Mouse (Mus musculus) myocyte (in vitro differentiated cells): ENCODE data around the gene Hnrnpl. TPM values are rescaled to one million over a fixed set of nuclear protein-coding genes. Genes with fewer than 3 reads are reported as not detected.

Experiments used
- H3K27me3 ChIP-seq: one replicate; pipeline ENCODE4 v1.6.1; 2011; ENCODE audit not compliant: control insufficient read depth, insufficient read depth, insufficient read length
- H3K36me3 ChIP-seq: one replicate; pipeline ENCODE4 v1.6.1; 2011; ENCODE audit not compliant: control insufficient read depth, insufficient read depth
- H3K4me2 ChIP-seq: one replicate; pipeline ENCODE4 v1.6.1; 2011; ENCODE audit warnings: low read depth, control low read depth
- H3K4me3 ChIP-seq: one replicate; pipeline ENCODE4 v1.5.1; 2011; ENCODE audit warnings: mild to moderate bottlenecking, control low read depth, moderate library complexity
- H3K79me2 ChIP-seq: one replicate; pipeline ENCODE4 v1.6.1; 2011; ENCODE audit not compliant: control insufficient read depth, insufficient read depth
- H3ac ChIP-seq: one replicate; pipeline ENCODE4 v1.6.1; 2011; ENCODE audit not compliant: control insufficient read depth, insufficient read length
- CEBPB ChIP-seq: IDR thresholded peaks from 2 replicates; pipeline ENCODE4 v1.6.1; 2011; ENCODE audit warnings: mild to moderate bottlenecking, moderate library complexity; ENCODE audit not compliant: poor library complexity, insufficient read depth, severe bottlenecking
- E2F4 ChIP-seq: IDR thresholded peaks from one replicate; pipeline ENCODE4 v1.6.1; 2011; ENCODE audit warnings: mild to moderate bottlenecking, control low read depth, moderate library complexity; ENCODE audit not compliant: insufficient read depth
- MAX ChIP-seq: IDR thresholded peaks from one replicate; pipeline ENCODE4 v1.6.1; 2011; ENCODE audit warnings: low read depth, mild to moderate bottlenecking, control low read depth
- MYOD1 ChIP-seq, 3 experiments: IDR thresholded peaks; one replicate each; pipeline ENCODE4 v1.6.1; 2011; ENCODE audit warnings: control low read depth in 2 of 3, low read depth in 2 of 3, mild to moderate bottlenecking in 2 of 3, moderate library complexity in 1 of 3; ENCODE audit not compliant: insufficient read length in 2 of 3, control insufficient read depth in 1 of 3
- MYOG ChIP-seq, 3 experiments: IDR thresholded peaks; one replicate each; pipeline ENCODE4 v1.6.1; 2011; ENCODE audit warnings: control low read depth in 2 of 3, low read depth in 2 of 3, mild to moderate bottlenecking in 2 of 3; ENCODE audit not compliant: insufficient read length in 2 of 3, control insufficient read depth in 1 of 3, insufficient read depth in 1 of 3
- POLR2A ChIP-seq: IDR thresholded peaks from one replicate; pipeline ENCODE4 v1.6.1; 2011; ENCODE audit warnings: low read depth, mild to moderate bottlenecking, control low read depth, moderate library complexity; ENCODE audit not compliant: insufficient read length
- POLR2AphosphoS2 ChIP-seq: IDR thresholded peaks from one replicate; pipeline ENCODE4 v1.6.1; 2011; ENCODE audit warnings: low read depth, control low read depth; ENCODE audit not compliant: insufficient read length
- REST ChIP-seq: IDR thresholded peaks from one replicate; pipeline ENCODE4 v1.6.1; 2011; ENCODE audit warnings: mild to moderate bottlenecking, control low read depth, moderate library complexity; ENCODE audit not compliant: insufficient read depth, insufficient read length
- SRF ChIP-seq: IDR thresholded peaks from one replicate; pipeline ENCODE4 v1.6.1; 2011; ENCODE audit warnings: low read depth; ENCODE audit not compliant: control insufficient read depth, insufficient read length
- TCF12 ChIP-seq: IDR thresholded peaks from one replicate; pipeline ENCODE4 v1.6.1; 2011; ENCODE audit warnings: mild to moderate bottlenecking, control low read depth; ENCODE audit not compliant: poor library complexity, insufficient read depth, severe bottlenecking
- TCF3 ChIP-seq: IDR thresholded peaks from one replicate; pipeline ENCODE4 v1.6.1; 2011; ENCODE audit warnings: low read depth, control low read depth; ENCODE audit not compliant: insufficient read length
- USF1 ChIP-seq: IDR thresholded peaks from one replicate; pipeline ENCODE4 v1.6.1; 2011; ENCODE audit warnings: low read depth, mild to moderate bottlenecking, control low read depth, moderate library complexity
- polyA plus RNA-seq: library from polyadenylated mRNA; unstranded; fragments of >200 nt; fragmentation: generic; extraction: Trizol; gene quantifications from one replicate; pipeline ENCODE4 v1.2.1, GENCODE M21; 2012; ENCODE audit warnings: missing spikeins

The Hnrnpl gene
- polyA plus RNA-seq, 1 experiment = 230 TPM

- no peak overlapping the region for H3K4me2 ChIP-seq
- H3K36me3 ChIP-seq = no peaks in the 10 kb centered on the region
- TF ChIP-seq TCF12 (no peak), SRF (no peak), CEBPB (no peak), MYOG (IDR thresholded peaks at IDR 0.05; ENCODE audit: control insufficient read depth in 1 of 3, insufficient read depth in 1 of 3, insufficient read length in 2 of 3, low read depth in 2 of 3) (no peak)
- no peak overlapping the region for H3K4me3 ChIP-seq
- H3ac ChIP-seq = no peak overlapping the region
- no peaks in the 10 kb centered on the region for H3K79me2 ChIP-seq
- no peaks in the 10 kb centered on the region for H3K27me3 ChIP-seq
Observed at GRCm38 (mm10) chr7:28789235-28789634, 19.1 kb upstream of the Hnrnpl start.

GRCm38 (mm10) chr7:28790066-28790806 lies 18.1 kb upstream of the Hnrnpl start:
- H3K4me3 ChIP-seq = no peak overlapping the region
- H3K27me3 ChIP-seq = no peaks in the 10 kb centered on the region
- no peak overlapping the region for H3ac ChIP-seq
- no peak overlapping the region for H3K4me2 ChIP-seq
- no peaks in the 10 kb centered on the region for H3K36me3 ChIP-seq
- TF ChIP-seq USF1 (no peak), REST (no peak), MAX (no peak), MYOD1 (IDR thresholded peaks at IDR 0.05; ENCODE audit: control insufficient read depth in 1 of 3, insufficient read length in 2 of 3, low read depth in 2 of 3) (no peak), SRF (no peak), POLR2AphosphoS2 (no peak), TCF12 (no peak), POLR2A (no peak), CEBPB (no peak), E2F4 (no peak), MYOG (IDR thresholded peaks at IDR 0.05; ENCODE audit: control insufficient read depth in 1 of 3, insufficient read depth in 1 of 3, insufficient read length in 2 of 3, low read depth in 2 of 3) (no peak), TCF3 (no peak)
- no peaks in the 10 kb centered on the region for H3K79me2 ChIP-seq

GRCm38 (mm10) chr7:28791706-28792105 lies 16.6 kb upstream of the Hnrnpl start:
- Histone ChIP-seq H3K79me2 (no peaks in the 10 kb centered on the region), H3K4me3 (no peak overlapping the region), H3ac (no peak overlapping the region), H3K4me2 (no peak overlapping the region), H3K27me3 (no peaks in the 10 kb centered on the region), H3K36me3 (no peaks in the 10 kb centered on the region)
- TF ChIP-seq USF1 = no peak
- TF ChIP-seq SRF = no peak

- Histone ChIP-seq H3K79me2 (no peaks in the 10 kb centered on the region), H3K4me2 (no peak overlapping the region), H3ac (no peak overlapping the region), H3K4me3 (no peak overlapping the region), H3K27me3 (no peaks in the 10 kb centered on the region), H3K36me3 (no peaks in the 10 kb centered on the region)
- TF ChIP-seq E2F4 = no peak
- TF ChIP-seq MAX = no peak
- no peak for TF ChIP-seq TCF3
- TF ChIP-seq MYOG (IDR thresholded peaks at IDR 0.05; ENCODE audit: control insufficient read depth in 1 of 3, insufficient read depth in 1 of 3, insufficient read length in 2 of 3, low read depth in 2 of 3) = no peak
- no peak for TF ChIP-seq SRF
- no peak for TF ChIP-seq CEBPB
- TF ChIP-seq POLR2A = no peak
- TF ChIP-seq MYOD1 (IDR thresholded peaks at IDR 0.05; ENCODE audit: control insufficient read depth in 1 of 3, insufficient read length in 2 of 3, low read depth in 2 of 3) = no peak
- no peak for TF ChIP-seq POLR2AphosphoS2
- no peak for TF ChIP-seq USF1
- TF ChIP-seq TCF12 = no peak
- TF ChIP-seq REST = no peak
Observed at GRCm38 (mm10) chr7:28792391-28793185, 15.8 kb upstream of the Hnrnpl start.

- H3K4me3 ChIP-seq = no peak overlapping the region
- H3K4me2 ChIP-seq = no peak overlapping the region
- H3K79me2 ChIP-seq = no peaks in the 10 kb centered on the region
- no peak for TF ChIP-seq TCF12
- no peak for TF ChIP-seq POLR2AphosphoS2
- no peak for TF ChIP-seq E2F4
- H3K27me3 ChIP-seq = no peaks in the 10 kb centered on the region
- H3K36me3 ChIP-seq = no peaks in the 10 kb centered on the region
- no peak overlapping the region for H3ac ChIP-seq
Observed at GRCm38 (mm10) chr7:28793834-28794233, 14.5 kb upstream of the Hnrnpl start.
